Mouse (Mus musculus): ENCODE measurements at regions not wholly inside any gene's neighbourhood (a gene's known extent, or its start where the extent isn't known, plus 50 kb on each side); places are given as distances from the start of the nearest gene placed in this dataset.

- ATAC-seq, result no peak
- Histone ChIP-seq H3K4me3 (no peak overlapping the region), H3K36me3 (ENCODE audit: poor library complexity, severe bottlenecking) (no peaks in the 10 kb centered on the region), H3K9ac (no peak overlapping the region), H3K9me3 (replicated peaks) (no peaks in the 10 kb centered on the region), H3K4me1 (no peaks in the 10 kb centered on the region), H3K27me3 (no peaks in the 10 kb centered on the region), H3K4me2 (no peak overlapping the region), H3K27ac (no peak overlapping the region)
- 92% methylated on average over 4 of the region's 4 CpGs for WGBS
Measured at GRCm38 (mm10) chr13:35390526-35390880, 269.1 kb upstream of the Cdyl start.

GRCm38 (mm10) chr13:35392167-35392566, 267.5 kb upstream of the Cdyl start:
- H3K36me3 ChIP-seq (ENCODE audit: poor library complexity, severe bottlenecking), result no peaks in the 10 kb centered on the region
- H3K27ac ChIP-seq, result no peak overlapping the region
- ATAC-seq, result no peak
- H3K27me3 ChIP-seq, result no peaks in the 10 kb centered on the region
- H3K4me2 ChIP-seq, result no peak overlapping the region
- H3K9ac ChIP-seq, result no peak overlapping the region
- 90% methylated on average over 6 of the region's 6 CpGs for WGBS
- H3K4me1 ChIP-seq, result no peaks in the 10 kb centered on the region
- no peaks in the 10 kb centered on the region for H3K9me3 ChIP-seq (replicated peaks)
- no peak overlapping the region for H3K4me3 ChIP-seq

GRCm38 (mm10) chr13:35395192-35395591, 264.4 kb upstream of the Cdyl start:
- no peaks in the 10 kb centered on the region for H3K9me3 ChIP-seq (replicated peaks)
- no peak for ATAC-seq
- WGBS, result 91% methylated on average over 4 of the region's 4 CpGs
- no peaks in the 10 kb centered on the region for H3K27me3 ChIP-seq
- H3K4me2 ChIP-seq, result no peak overlapping the region
- H3K27ac ChIP-seq, result no peak overlapping the region
- no peaks in the 10 kb centered on the region for H3K36me3 ChIP-seq (ENCODE audit: poor library complexity, severe bottlenecking)
- no peak overlapping the region for H3K9ac ChIP-seq
- no peak overlapping the region for H3K4me3 ChIP-seq
- no peaks in the 10 kb centered on the region for H3K4me1 ChIP-seq

GRCm38 (mm10) chr13:35395630-35396029, 264.0 kb upstream of the Cdyl start:
- 39% methylated on average over 5 of the region's 5 CpGs for WGBS
- Histone ChIP-seq H3K4me2 (no peak overlapping the region), H3K36me3 (ENCODE audit: poor library complexity, severe bottlenecking) (no peaks in the 10 kb centered on the region), H3K4me3 (no peak overlapping the region), H3K27me3 (no peaks in the 10 kb centered on the region), H3K27ac (no peak overlapping the region), H3K9ac (no peak overlapping the region), H3K4me1 (no peaks in the 10 kb centered on the region), H3K9me3 (replicated peaks) (no peaks in the 10 kb centered on the region)
- no peak for ATAC-seq

GRCm38 (mm10) chr13:35397166-35397565, 262.5 kb upstream of the Cdyl start:
- H3K4me1 ChIP-seq, result no peaks in the 10 kb centered on the region
- no peaks in the 10 kb centered on the region for H3K36me3 ChIP-seq (ENCODE audit: poor library complexity, severe bottlenecking)
- no peak overlapping the region for H3K27ac ChIP-seq
- no peaks in the 10 kb centered on the region for H3K27me3 ChIP-seq
- 85% methylated on average over 2 of the region's 2 CpGs for WGBS
- H3K4me2 ChIP-seq, result no peak overlapping the region
- H3K4me3 ChIP-seq, result no peak overlapping the region
- H3K9ac ChIP-seq, result no peak overlapping the region
- no peaks in the 10 kb centered on the region for H3K9me3 ChIP-seq (replicated peaks)
- no peak for ATAC-seq

GRCm38 (mm10) chr13:35398192-35398591, 261.4 kb upstream of the Cdyl start:
- 80% methylated on average over 8 of the region's 8 CpGs for WGBS
- Histone ChIP-seq H3K4me1 (no peaks in the 10 kb centered on the region), H3K9ac (no peak overlapping the region), H3K36me3 (ENCODE audit: poor library complexity, severe bottlenecking) (no peaks in the 10 kb centered on the region), H3K4me3 (no peak overlapping the region), H3K4me2 (no peak overlapping the region), H3K27me3 (no peaks in the 10 kb centered on the region), H3K9me3 (replicated peaks) (no peaks in the 10 kb centered on the region), H3K27ac (no peak overlapping the region)
- ATAC-seq, result no peak

- Histone ChIP-seq H3K4me3 (no peak overlapping the region), H3K9me3 (replicated peaks) (no peaks in the 10 kb centered on the region), H3K27me3 (no peaks in the 10 kb centered on the region), H3K9ac (no peak overlapping the region), H3K36me3 (ENCODE audit: poor library complexity, severe bottlenecking) (no peaks in the 10 kb centered on the region), H3K4me2 (no peak overlapping the region), H3K27ac (no peak overlapping the region), H3K4me1 (no peaks in the 10 kb centered on the region)
- ATAC-seq, result no peak
- 86% methylated on average over 2 of the region's 2 CpGs for WGBS
Measured at GRCm38 (mm10) chr13:35402856-35403255, 256.8 kb upstream of the Cdyl start.

- Histone ChIP-seq H3K36me3 (ENCODE audit: poor library complexity, severe bottlenecking) (no peaks in the 10 kb centered on the region), H3K9me3 (replicated peaks) (no peaks in the 10 kb centered on the region), H3K4me1 (no peaks in the 10 kb centered on the region), H3K4me2 (no peak overlapping the region), H3K9ac (no peak overlapping the region), H3K27ac (no peak overlapping the region), H3K4me3 (no peak overlapping the region), H3K27me3 (no peaks in the 10 kb centered on the region)
- WGBS, result 86% methylated on average over 5 of the region's 5 CpGs
- ATAC-seq, result no peak
Measured at GRCm38 (mm10) chr13:35404428-35404827, 255.2 kb upstream of the Cdyl start.

GRCm38 (mm10) chr13:35405384-35405783, 254.2 kb upstream of the Cdyl start:
- no peak for ATAC-seq

GRCm38 (mm10) chr13:35417500-35417899, 242.1 kb upstream of the Cdyl start:
- H3K36me3 ChIP-seq (ENCODE audit: poor library complexity, severe bottlenecking), result no peaks in the 10 kb centered on the region
- no peak overlapping the region for H3K4me2 ChIP-seq
- H3K9ac ChIP-seq, result no peak overlapping the region
- H3K27me3 ChIP-seq, result no peaks in the 10 kb centered on the region
- no peak for ATAC-seq
- H3K4me3 ChIP-seq, result no peak overlapping the region
- no peak overlapping the region for H3K27ac ChIP-seq
- WGBS, result 92% methylated on average over 4 of the region's 4 CpGs
- no peaks in the 10 kb centered on the region for H3K9me3 ChIP-seq (replicated peaks)
- no peaks in the 10 kb centered on the region for H3K4me1 ChIP-seq

More at GRCm38 (mm10) chr13:35405384-35405783, 254.2 kb upstream of the Cdyl start:
- Histone ChIP-seq H3K27ac (no peak overlapping the region), H3K4me3 (no peak overlapping the region), H3K27me3 (no peaks in the 10 kb centered on the region), H3K9me3 (replicated peaks) (no peaks in the 10 kb centered on the region), H3K4me1 (no peaks in the 10 kb centered on the region), H3K9ac (no peak overlapping the region), H3K36me3 (ENCODE audit: poor library complexity, severe bottlenecking) (no peaks in the 10 kb centered on the region), H3K4me2 (no peak overlapping the region)
- 81% methylated on average over 1 of the region's 1 CpGs for WGBS

- Histone ChIP-seq H3K9ac (no peak overlapping the region), H3K27me3 (no peaks in the 10 kb centered on the region), H3K4me3 (no peak overlapping the region), H3K27ac (no peak overlapping the region), H3K4me2 (no peak overlapping the region), H3K4me1 (no peaks in the 10 kb centered on the region), H3K36me3 (ENCODE audit: poor library complexity, severe bottlenecking) (no peaks in the 10 kb centered on the region), H3K9me3 (replicated peaks) (no peaks in the 10 kb centered on the region)
- 81% methylated on average over 3 of the region's 3 CpGs for WGBS
- no peak for ATAC-seq
Measured at GRCm38 (mm10) chr13:35420076-35420475, 239.6 kb upstream of the Cdyl start.

- WGBS, result 85% methylated on average over 4 of the region's 4 CpGs
- no peak overlapping the region for H3K9ac ChIP-seq
- H3K4me3 ChIP-seq, result no peak overlapping the region
- no peaks in the 10 kb centered on the region for H3K9me3 ChIP-seq (replicated peaks)
- H3K27ac ChIP-seq, result no peak overlapping the region
- no peaks in the 10 kb centered on the region for H3K4me1 ChIP-seq
- H3K36me3 ChIP-seq (ENCODE audit: poor library complexity, severe bottlenecking), result no peaks in the 10 kb centered on the region
- H3K27me3 ChIP-seq, result no peaks in the 10 kb centered on the region
- no peak for ATAC-seq
- H3K4me2 ChIP-seq, result no peak overlapping the region
Measured at GRCm38 (mm10) chr13:35426061-35426460, 233.6 kb upstream of the Cdyl start.

- Histone ChIP-seq H3K4me3 (no peak overlapping the region), H3K4me1 (no peaks in the 10 kb centered on the region), H3K36me3 (ENCODE audit: poor library complexity, severe bottlenecking) (no peaks in the 10 kb centered on the region), H3K4me2 (no peak overlapping the region), H3K9me3 (replicated peaks) (no peaks in the 10 kb centered on the region), H3K9ac (no peak overlapping the region), H3K27ac (no peak overlapping the region), H3K27me3 (no peaks in the 10 kb centered on the region)
- WGBS, result 79% methylated on average over 7 of the region's 7 CpGs
- ATAC-seq, result no peak
Measured at GRCm38 (mm10) chr13:35435173-35435572, 224.5 kb upstream of the Cdyl start.

Measured in forebrain, embryonic 13.5 days (tissue).